Mouse (Mus musculus) kidney, postnatal 14 days (tissue): Measurements from ENCODE around the gene Fign.
A peak's percentile ranks its signal among the peaks of the same experiment; 100 is the strongest.

ENCODE experiments used
- DNase-seq: peaks from one replicate; pipeline ENCODE4 v3.0.0; 2022; ENCODE audit warnings: mixed read lengths

The Fign gene

GRCm38 (mm10) chr2:64097937-64098617 is at the start of gene Fign:
Gene Fign (minus strand): TSS chr2:64098038.
- DNase-seq = peak; percentile 93

- DNase-seq = no peak
Observed at GRCm38 (mm10) chr2:64133597-64133996, 35.8 kb upstream of the Fign start.

GRCm38 (mm10) chr2:64120495-64120894 is 22.7 kb upstream of the Fign start:
- DNase-seq = no peak

GRCm38 (mm10) chr2:64116613-64117012 is 18.8 kb upstream of the Fign start:
- no peak for DNase-seq

- DNase-seq = no peak
Observed at GRCm38 (mm10) chr2:64111133-64111532, 13.3 kb upstream of the Fign start.

- no peak for DNase-seq
Observed at GRCm38 (mm10) chr2:64109860-64110259, 12.0 kb upstream of the Fign start.

GRCm38 (mm10) chr2:64108040-64108439 is 10.2 kb upstream of the Fign start:
- no peak for DNase-seq

- no peak for DNase-seq
Observed at GRCm38 (mm10) chr2:64098618-64099320, 931 bp upstream of the Fign start.

GRCm38 (mm10) chr2:64096721-64097411 is 972 bp downstream of the Fign start:
- DNase-seq = no peak

- no peak for DNase-seq
Observed at GRCm38 (mm10) chr2:64096176-64096575, 1.7 kb downstream of the Fign start.

- DNase-seq = peak; percentile 17
Observed at GRCm38 (mm10) chr2:64095561-64095960, 2.3 kb downstream of the Fign start.

GRCm38 (mm10) chr2:64093087-64093486 is 4.8 kb downstream of the Fign start:
- peak; percentile 21 for DNase-seq

- DNase-seq = no peak
Observed at GRCm38 (mm10) chr2:64083853-64084427, 13.9 kb downstream of the Fign start.

- no peak for DNase-seq
Observed at GRCm38 (mm10) chr2:64079765-64080164, 18.1 kb downstream of the Fign start.

GRCm38 (mm10) chr2:64078551-64078950 is 19.3 kb downstream of the Fign start:
- no peak for DNase-seq

GRCm38 (mm10) chr2:64077846-64078245 is 20.0 kb downstream of the Fign start:
- no peak for DNase-seq

- DNase-seq = no peak
Observed at GRCm38 (mm10) chr2:64075873-64076272, 22.0 kb downstream of the Fign start.

- DNase-seq = no peak
Observed at GRCm38 (mm10) chr2:64074602-64075389, 23.0 kb downstream of the Fign start.

- no peak for DNase-seq
Observed at GRCm38 (mm10) chr2:64072158-64072557, 25.7 kb downstream of the Fign start.

GRCm38 (mm10) chr2:64069950-64070695 is 27.7 kb downstream of the Fign start:
- DNase-seq = no peak

GRCm38 (mm10) chr2:64065511-64065910 is 32.3 kb downstream of the Fign start:
- DNase-seq = no peak

GRCm38 (mm10) chr2:64059477-64059876 is 38.4 kb downstream of the Fign start:
- DNase-seq = peak; percentile 31
